Mouse (Mus musculus): ENCODE results near the gene Syt6. TPM values are rescaled to one million over a fixed set of nuclear protein-coding genes. Genes with fewer than 3 reads are reported as not detected.

Gene Syt6
- polyA plus RNA-seq, 1 experiment from 2014 or later: 0.79 TPM

DNA sequence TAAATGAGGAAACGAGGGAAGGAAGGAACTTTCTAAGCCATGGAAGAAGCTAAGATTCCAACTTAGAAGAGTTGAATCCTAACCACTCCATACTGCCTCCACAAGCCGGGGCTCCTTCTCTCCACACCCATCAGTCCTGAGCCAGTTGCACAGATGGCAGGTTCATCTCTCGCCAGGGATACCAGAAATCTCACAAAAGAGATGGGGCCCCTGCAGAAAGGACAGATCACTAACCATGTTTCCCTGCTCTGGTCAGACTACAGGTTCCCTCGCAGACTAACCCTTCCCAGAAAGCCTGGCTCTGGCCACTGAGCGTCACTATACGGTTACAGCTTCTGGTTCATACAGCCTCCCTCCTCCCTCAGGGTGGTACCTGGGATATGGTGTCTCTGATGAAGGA, 74.7 kb downstream of the Syt6 start:
- 90% methylated on average over 6 of the region's 6 CpGs for WGBS
- H3K9me3 ChIP-seq (ENCODE audit: control insufficient read depth, low read length): no peaks in the 10 kb centered on the region
- no peaks in the 10 kb centered on the region for H3K4me1 ChIP-seq (ENCODE audit: control insufficient read depth, insufficient read depth, low read length)
- H3K9ac ChIP-seq (ENCODE audit: low read depth, low read length): no peak overlapping the region
- H3K4me2 ChIP-seq (replicated peaks; ENCODE audit: low read depth, low read length): no peak overlapping the region
- H3K36me3 ChIP-seq (ENCODE audit: control insufficient read depth, insufficient read depth, low read length): no peaks in the 10 kb centered on the region
- ATAC-seq (ENCODE audit: low FRiP score, low TSS enrichment): no peak
- H3K27me3 ChIP-seq (ENCODE audit: control insufficient read depth, insufficient read depth, low read length): no peaks in the 10 kb centered on the region
- no peak overlapping the region for H3K4me3 ChIP-seq (ENCODE audit: low read length)
- H3K27ac ChIP-seq (ENCODE audit: low read depth, low read length): no peak overlapping the region

- Histone ChIP-seq H3K9me3 (ENCODE audit: control insufficient read depth, low read length) (no peaks in the 10 kb centered on the region), H3K4me2 (replicated peaks; ENCODE audit: low read depth, low read length) (no peak overlapping the region), H3K27ac (ENCODE audit: low read depth, low read length) (no peak overlapping the region), H3K9ac (ENCODE audit: low read depth, low read length) (no peak overlapping the region), H3K27me3 (ENCODE audit: control insufficient read depth, insufficient read depth, low read length) (no peaks in the 10 kb centered on the region), H3K4me1 (ENCODE audit: control insufficient read depth, insufficient read depth, low read length) (no peaks in the 10 kb centered on the region), H3K4me3 (ENCODE audit: low read length) (no peak overlapping the region), H3K36me3 (ENCODE audit: control insufficient read depth, insufficient read depth, low read length) (no peaks in the 10 kb centered on the region)
- no peak for ATAC-seq (ENCODE audit: low FRiP score, low TSS enrichment)
- WGBS: 31% methylated on average over 1 of the region's 1 CpGs
Observed at GRCm38 (mm10) chr3:103650406-103650805, 75.4 kb downstream of the Syt6 start.

GRCm38 (mm10) chr3:103660012-103660411, 85.0 kb downstream of the Syt6 start:
- H3K9ac ChIP-seq (ENCODE audit: low read depth, low read length): no peak overlapping the region
- no peaks in the 10 kb centered on the region for H3K4me1 ChIP-seq (ENCODE audit: control insufficient read depth, insufficient read depth, low read length)
- H3K27ac ChIP-seq (ENCODE audit: low read depth, low read length): no peak overlapping the region
- 68% methylated on average over 2 of the region's 2 CpGs for WGBS
- no peak overlapping the region for H3K4me2 ChIP-seq (replicated peaks; ENCODE audit: low read depth, low read length)
- no peaks in the 10 kb centered on the region for H3K9me3 ChIP-seq (ENCODE audit: control insufficient read depth, low read length)
- no peaks in the 10 kb centered on the region for H3K27me3 ChIP-seq (ENCODE audit: control insufficient read depth, insufficient read depth, low read length)
- ATAC-seq (ENCODE audit: low FRiP score, low TSS enrichment): no peak
- H3K36me3 ChIP-seq (ENCODE audit: control insufficient read depth, insufficient read depth, low read length): no peaks in the 10 kb centered on the region
- no peak overlapping the region for H3K4me3 ChIP-seq (ENCODE audit: low read length)

GRCm38 (mm10) chr3:103661714-103662113, 86.7 kb downstream of the Syt6 start:
- 80% methylated on average over 8 of the region's 8 CpGs for WGBS
- Histone ChIP-seq H3K27ac (ENCODE audit: low read depth, low read length) (no peak overlapping the region), H3K4me1 (ENCODE audit: control insufficient read depth, insufficient read depth, low read length) (no peaks in the 10 kb centered on the region), H3K9ac (ENCODE audit: low read depth, low read length) (no peak overlapping the region), H3K27me3 (ENCODE audit: control insufficient read depth, insufficient read depth, low read length) (no peaks in the 10 kb centered on the region), H3K9me3 (ENCODE audit: control insufficient read depth, low read length) (no peaks in the 10 kb centered on the region), H3K4me2 (replicated peaks; ENCODE audit: low read depth, low read length) (no peak overlapping the region), H3K4me3 (ENCODE audit: low read length) (no peak overlapping the region), H3K36me3 (ENCODE audit: control insufficient read depth, insufficient read depth, low read length) (no peaks in the 10 kb centered on the region)
- no peak for ATAC-seq (ENCODE audit: low FRiP score, low TSS enrichment)

- no peak overlapping the region for H3K27ac ChIP-seq (ENCODE audit: low read depth, low read length)
- H3K27me3 ChIP-seq (ENCODE audit: control insufficient read depth, insufficient read depth, low read length): no peaks in the 10 kb centered on the region
- ATAC-seq (ENCODE audit: low FRiP score, low TSS enrichment): no peak
- no peaks in the 10 kb centered on the region for H3K9me3 ChIP-seq (ENCODE audit: control insufficient read depth, low read length)
- H3K4me2 ChIP-seq (replicated peaks; ENCODE audit: low read depth, low read length): no peak overlapping the region
- no peaks in the 10 kb centered on the region for H3K4me1 ChIP-seq (ENCODE audit: control insufficient read depth, insufficient read depth, low read length)
- no peak overlapping the region for H3K4me3 ChIP-seq (ENCODE audit: low read length)
- WGBS: 94% methylated on average over 3 of the region's 3 CpGs
- no peak overlapping the region for H3K9ac ChIP-seq (ENCODE audit: low read depth, low read length)
- H3K36me3 ChIP-seq (ENCODE audit: control insufficient read depth, insufficient read depth, low read length): no peaks in the 10 kb centered on the region
Observed at GRCm38 (mm10) chr3:103663385-103663784, 88.4 kb downstream of the Syt6 start.

DNA sequence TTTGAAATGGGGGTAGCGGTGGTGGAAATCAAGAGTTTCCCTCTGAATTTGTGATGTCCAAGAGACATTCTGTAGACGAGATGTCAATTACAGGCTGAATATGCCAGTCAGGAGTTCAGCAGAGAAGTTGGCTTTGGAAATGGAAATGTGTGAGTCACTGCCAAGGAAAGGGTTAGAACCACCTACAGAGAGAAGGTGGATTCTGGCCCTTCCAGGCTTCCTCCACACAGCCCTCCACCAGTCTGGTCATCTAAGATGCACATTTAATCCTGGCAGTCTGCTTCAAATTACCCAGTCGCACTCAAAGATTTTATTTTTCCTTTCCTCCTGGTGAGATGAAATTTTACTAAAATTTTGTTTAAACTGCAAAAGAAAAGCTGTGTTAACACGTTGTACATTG, 97.1 kb downstream of the Syt6 start:
- no peak overlapping the region for H3K27ac ChIP-seq (ENCODE audit: low read depth, low read length)
- no peaks in the 10 kb centered on the region for H3K27me3 ChIP-seq (ENCODE audit: control insufficient read depth, insufficient read depth, low read length)
- 80% methylated on average over 4 of the region's 4 CpGs for WGBS
- H3K4me1 ChIP-seq (ENCODE audit: control insufficient read depth, insufficient read depth, low read length): no peaks in the 10 kb centered on the region
- no peak overlapping the region for H3K9ac ChIP-seq (ENCODE audit: low read depth, low read length)
- no peak overlapping the region for H3K4me2 ChIP-seq (replicated peaks; ENCODE audit: low read depth, low read length)
- no peaks in the 10 kb centered on the region for H3K36me3 ChIP-seq (ENCODE audit: control insufficient read depth, insufficient read depth, low read length)
- H3K4me3 ChIP-seq (ENCODE audit: low read length): no peak overlapping the region
- no peak for ATAC-seq (ENCODE audit: low FRiP score, low TSS enrichment)
- no peaks in the 10 kb centered on the region for H3K9me3 ChIP-seq (ENCODE audit: control insufficient read depth, low read length)

DNA sequence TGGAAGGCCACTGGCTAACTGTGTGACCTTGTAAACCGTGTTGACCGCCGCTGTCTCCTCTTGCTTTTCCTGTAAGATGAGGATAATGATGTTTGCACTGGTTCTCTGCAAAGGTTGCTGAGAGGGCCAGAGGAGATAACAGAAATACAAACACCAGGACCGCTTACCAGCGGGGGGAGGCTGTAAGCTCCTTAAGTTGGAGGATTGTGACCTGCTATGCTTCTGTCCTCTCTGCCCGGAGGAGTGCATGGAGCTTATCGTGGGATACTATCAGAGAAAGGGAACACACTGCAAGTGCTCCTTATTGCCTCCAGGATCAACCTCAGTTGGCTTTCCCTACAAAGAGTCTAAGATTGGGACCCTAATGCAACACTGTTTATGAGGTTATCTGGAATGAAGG, 97.7 kb downstream of the Syt6 start:
- ATAC-seq (ENCODE audit: low FRiP score, low TSS enrichment): no peak
- no peaks in the 10 kb centered on the region for H3K9me3 ChIP-seq (ENCODE audit: control insufficient read depth, low read length)
- H3K4me2 ChIP-seq (replicated peaks; ENCODE audit: low read depth, low read length): no peak overlapping the region
- H3K27ac ChIP-seq (ENCODE audit: low read depth, low read length): no peak overlapping the region
- H3K36me3 ChIP-seq (ENCODE audit: control insufficient read depth, insufficient read depth, low read length): no peaks in the 10 kb centered on the region
- no peak overlapping the region for H3K4me3 ChIP-seq (ENCODE audit: low read length)
- no peak overlapping the region for H3K9ac ChIP-seq (ENCODE audit: low read depth, low read length)
- H3K27me3 ChIP-seq (ENCODE audit: control insufficient read depth, insufficient read depth, low read length): no peaks in the 10 kb centered on the region
- H3K4me1 ChIP-seq (ENCODE audit: control insufficient read depth, insufficient read depth, low read length): no peaks in the 10 kb centered on the region
- 29% methylated on average over 7 of the region's 7 CpGs for WGBS

DNA sequence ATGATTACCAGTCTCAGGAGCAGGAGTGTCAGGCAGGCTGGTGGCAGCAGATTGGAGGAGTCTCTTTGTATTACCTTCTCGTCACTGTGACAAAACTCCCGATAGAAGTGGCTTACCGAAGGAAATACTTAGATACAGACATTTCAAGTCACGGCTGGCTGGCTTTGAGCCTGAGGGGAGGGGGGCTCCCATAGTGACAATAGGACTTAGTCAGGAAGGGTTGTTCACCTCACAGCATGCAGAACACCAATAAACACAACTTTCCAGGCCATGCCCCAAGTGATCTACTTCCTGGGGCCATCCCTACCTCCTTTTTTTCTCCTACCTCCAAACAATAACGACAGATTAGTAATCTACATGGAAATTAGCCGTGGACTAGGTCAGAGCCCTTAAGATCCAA, 103.8 kb downstream of the Syt6 start:
- Histone ChIP-seq H3K4me3 (ENCODE audit: low read length) (no peak overlapping the region), H3K27ac (ENCODE audit: low read depth, low read length) (no peak overlapping the region), H3K27me3 (ENCODE audit: control insufficient read depth, insufficient read depth, low read length) (no peaks in the 10 kb centered on the region), H3K9me3 (ENCODE audit: control insufficient read depth, low read length) (no peaks in the 10 kb centered on the region), H3K4me1 (ENCODE audit: control insufficient read depth, insufficient read depth, low read length) (peaks cover 12% of the 10 kb centered on the region), H3K36me3 (ENCODE audit: control insufficient read depth, insufficient read depth, low read length) (no peaks in the 10 kb centered on the region), H3K4me2 (replicated peaks; ENCODE audit: low read depth, low read length) (no peak overlapping the region), H3K9ac (ENCODE audit: low read depth, low read length) (no peak overlapping the region)
- 16% methylated on average over 6 of the region's 6 CpGs for WGBS
- ATAC-seq (ENCODE audit: low FRiP score, low TSS enrichment): no peak

DNA sequence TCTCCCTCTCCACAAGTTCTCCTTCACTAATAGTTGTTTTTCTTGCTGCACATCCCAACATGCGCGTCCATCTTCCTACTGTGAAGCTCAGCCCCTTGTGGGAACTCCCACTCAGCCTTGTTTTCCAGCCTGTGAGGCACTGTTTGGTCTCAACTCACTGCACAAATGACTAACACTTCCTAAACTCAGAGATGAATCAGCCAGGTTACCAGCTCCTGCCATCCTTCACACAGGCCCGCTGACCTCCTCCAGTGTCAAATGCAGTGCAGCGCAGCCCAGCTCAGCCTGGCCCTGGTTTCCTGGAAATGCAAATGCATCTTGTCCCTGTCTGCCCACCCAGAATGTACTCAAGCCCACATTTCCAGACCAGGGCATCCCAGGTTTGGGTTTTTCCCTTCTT, 107.4 kb downstream of the Syt6 start:
- ATAC-seq (ENCODE audit: low FRiP score, low TSS enrichment): 0 out of 2 replicates have a peak, but pooled peaks have one; percentile 22
- Histone ChIP-seq H3K9me3 (ENCODE audit: control insufficient read depth, low read length) (no peaks in the 10 kb centered on the region), H3K27ac (ENCODE audit: low read depth, low read length) (no peak overlapping the region), H3K9ac (ENCODE audit: low read depth, low read length) (no peak overlapping the region), H3K4me2 (replicated peaks; ENCODE audit: low read depth, low read length) (no peak overlapping the region), H3K4me3 (ENCODE audit: low read length) (no peak overlapping the region), H3K36me3 (ENCODE audit: control insufficient read depth, insufficient read depth, low read length) (no peaks in the 10 kb centered on the region), H3K4me1 (ENCODE audit: control insufficient read depth, insufficient read depth, low read length) (peaks cover 12% of the 10 kb centered on the region), H3K27me3 (ENCODE audit: control insufficient read depth, insufficient read depth, low read length) (no peaks in the 10 kb centered on the region)
- 26% methylated on average over 4 of the region's 4 CpGs for WGBS
